Mouse (Mus musculus) embryonic facial prominence, embryonic 14.5 days (tissue): ENCODE results near the gene 1700001C02Rik. TPM values are rescaled to one million over a fixed set of nuclear protein-coding genes. Genes with fewer than 3 reads are reported as not detected.

Experiments used
- ATAC-seq: fragments of 200-750 bp; cut with Nextera tagmentation; 2 replicates; pipeline ENCODE4 v1.8.0; 2017; ENCODE audit warnings: low read depth, moderate number of reproducible peaks, moderate TSS enrichment
- DNase-seq: peaks from one replicate; pipeline ENCODE4 v3.0.0-alpha.2; 2015; ENCODE audit warnings: low spot score
- H3K27ac ChIP-seq: fragments of 300-500 bp; sonication (generic); replicated peaks from 2 replicates; pipeline ENCODE4 v1.5.1; 2014; ENCODE audit warnings: low read depth, mild to moderate bottlenecking, low read length, moderate library complexity
- H3K27me3 ChIP-seq: fragments of 300-500 bp; sonication (generic); replicated peaks from 2 replicates; pipeline ENCODE4 v1.6.1; 2014; ENCODE audit warnings: low read length; ENCODE audit not compliant: control insufficient read depth, insufficient read depth
- H3K36me3 ChIP-seq: fragments of 300-500 bp; sonication (generic); 2 replicates; pipeline ENCODE4 v1.6.1; 2014; ENCODE audit warnings: low read length, mixed read lengths; ENCODE audit not compliant: control insufficient read depth, insufficient read depth
- H3K4me1 ChIP-seq: fragments of 300-500 bp; sonication (generic); 2 replicates; pipeline ENCODE4 v1.6.1; 2014; ENCODE audit warnings: antibody characterized with exemption, low read length; ENCODE audit not compliant: control insufficient read depth, insufficient read depth
- H3K4me2 ChIP-seq: fragments of 300-500 bp; sonication (generic); 2 replicates; pipeline ENCODE4 v1.6.1; 2014; ENCODE audit warnings: low read depth, mild to moderate bottlenecking, low read length, moderate library complexity, mixed read lengths
- H3K4me3 ChIP-seq: fragments of 300-500 bp; sonication (generic); 2 replicates; pipeline ENCODE4 v1.5.1; 2014; ENCODE audit warnings: low read depth, mild to moderate bottlenecking, low read length
- H3K9ac ChIP-seq: fragments of 300-500 bp; sonication (generic); 2 replicates; pipeline ENCODE4 v1.6.1; 2014; ENCODE audit warnings: low read depth, mild to moderate bottlenecking, low read length, moderate library complexity, mixed read lengths
- H3K9me3 ChIP-seq: fragments of 300-500 bp; sonication (generic); 2 replicates; pipeline ENCODE4 v1.6.1; 2016; ENCODE audit warnings: low read length; ENCODE audit not compliant: control insufficient read depth
- WGBS: fragments of 180-500 bp; shearing (Covaris S2); extraction: QIAGEN DNeasy Blood & Tissue Kit; methylation state at CpG from one replicate; pipeline ENCODE4 v1.1.7; 2014; 5-methylcytosine and 5-hydroxymethylcytosine counted together
- polyA plus RNA-seq: library from polyadenylated mRNA; unstranded; fragments of >200 nt; fragmentation: Nextera tagmentation; extraction: Ambion mirVana; gene quantifications from 2 replicates; pipeline ENCODE4 v1.2.1, GENCODE M21; 2014

Gene 1700001C02Rik
- polyA plus RNA-seq, 1 experiment from 2014 or later = 5.9 TPM

DNA sequence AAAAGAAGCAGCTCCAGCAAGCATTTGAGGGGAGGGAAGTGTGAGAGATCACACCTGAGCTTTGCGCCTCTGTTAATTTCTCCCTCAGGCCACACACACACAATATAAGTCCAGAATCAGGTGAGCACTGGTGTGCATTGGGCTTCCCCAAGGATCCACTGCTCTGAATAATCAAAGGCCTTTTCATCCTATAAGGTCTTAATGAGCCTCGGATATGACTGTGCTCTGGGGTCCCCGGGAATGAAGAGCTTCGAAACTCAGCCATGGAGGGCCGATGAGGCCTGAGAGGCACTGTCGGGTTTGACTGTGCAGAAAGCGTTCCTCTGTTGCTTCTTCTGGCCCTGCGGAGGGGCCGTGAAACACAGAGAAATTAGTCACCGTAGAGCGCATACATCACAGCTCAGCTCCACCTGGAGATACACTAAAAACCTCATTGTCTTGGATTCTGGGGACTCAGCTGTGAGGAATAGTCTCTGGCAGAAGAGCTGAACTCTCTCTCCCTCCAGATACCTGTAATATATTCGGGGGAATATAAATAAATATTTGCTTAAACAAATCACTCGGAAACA is 21.4 kb upstream of the 1700001C02Rik start:
- H3K4me1 ChIP-seq = no peaks in the 10 kb centered on the region
- WGBS = 77% methylated on average over 13 of the region's 13 CpGs
- no peaks in the 10 kb centered on the region for H3K9me3 ChIP-seq
- H3K36me3 ChIP-seq = no peaks in the 10 kb centered on the region
- no peak for ATAC-seq
- no peak for DNase-seq
- H3K4me2 ChIP-seq = no peak overlapping the region
- H3K27me3 ChIP-seq = no peaks in the 10 kb centered on the region
- no peak overlapping the region for H3K27ac ChIP-seq
- no peak overlapping the region for H3K9ac ChIP-seq
- H3K4me3 ChIP-seq = no peak overlapping the region

DNA sequence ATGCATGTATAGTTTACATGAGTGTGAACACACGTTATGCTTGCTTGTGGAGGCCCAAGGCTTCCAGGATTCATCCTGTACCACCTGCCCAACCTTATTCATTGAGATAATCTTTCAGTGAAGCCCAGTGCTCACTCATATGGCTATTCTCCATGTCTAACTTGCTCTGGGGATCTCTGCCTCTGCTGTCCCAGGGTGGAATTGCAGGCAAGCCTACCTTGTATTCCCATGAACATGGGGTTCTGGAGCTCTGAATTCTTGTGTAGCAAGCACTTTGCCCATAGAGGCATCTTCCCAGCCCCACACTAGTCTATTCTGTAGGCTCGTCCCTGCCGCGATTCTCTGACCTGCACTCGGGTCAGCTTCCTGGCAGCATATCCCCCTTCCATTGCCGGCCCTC is 9.8 kb upstream of the 1700001C02Rik start:
- H3K36me3 ChIP-seq = no peaks in the 10 kb centered on the region
- no peak overlapping the region for H3K27ac ChIP-seq
- H3K9ac ChIP-seq = no peak overlapping the region
- H3K4me3 ChIP-seq = no peak overlapping the region
- H3K4me1 ChIP-seq = peaks cover 4% of the 10 kb centered on the region; the same call in 1 of the 2 replicates
- no peaks in the 10 kb centered on the region for H3K9me3 ChIP-seq
- no peaks in the 10 kb centered on the region for H3K27me3 ChIP-seq
- ATAC-seq (no peak), DNase-seq (no peak)
- H3K4me2 ChIP-seq = no peak overlapping the region
- 56% methylated on average over 6 of the region's 6 CpGs for WGBS

DNA sequence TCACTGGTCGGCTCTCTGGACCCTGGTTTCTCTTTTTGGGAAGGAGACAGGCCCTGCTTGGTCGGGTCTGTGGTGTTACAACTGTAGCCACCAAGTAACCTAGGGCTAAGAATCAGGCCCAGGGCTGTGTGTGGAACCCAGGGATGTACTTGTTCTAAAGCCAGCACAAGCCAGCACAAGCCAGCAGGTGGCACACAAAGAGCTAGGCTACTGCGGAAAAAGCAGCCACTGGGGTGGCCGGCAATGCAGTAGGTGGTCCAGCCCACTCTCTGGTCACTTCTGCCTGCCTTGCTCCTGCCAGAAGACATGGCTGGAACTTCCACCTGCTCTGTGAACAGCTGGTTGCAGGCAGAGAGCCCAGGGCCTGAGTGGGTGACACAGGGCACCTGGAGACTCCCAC is 5.7 kb upstream of the 1700001C02Rik start:
- no peak overlapping the region for H3K4me3 ChIP-seq
- H3K9me3 ChIP-seq = no peaks in the 10 kb centered on the region
- no peak overlapping the region for H3K4me2 ChIP-seq
- ATAC-seq (no peak), DNase-seq (peak; percentile 13)
- no peaks in the 10 kb centered on the region for H3K36me3 ChIP-seq
- WGBS = 51% methylated on average over 4 of the region's 4 CpGs
- peaks cover 5% of the 10 kb centered on the region for H3K27me3 ChIP-seq
- peaks cover 11% of the 10 kb centered on the region for H3K4me1 ChIP-seq
- H3K9ac ChIP-seq = no peak overlapping the region
- H3K27ac ChIP-seq = no peak overlapping the region

DNA sequence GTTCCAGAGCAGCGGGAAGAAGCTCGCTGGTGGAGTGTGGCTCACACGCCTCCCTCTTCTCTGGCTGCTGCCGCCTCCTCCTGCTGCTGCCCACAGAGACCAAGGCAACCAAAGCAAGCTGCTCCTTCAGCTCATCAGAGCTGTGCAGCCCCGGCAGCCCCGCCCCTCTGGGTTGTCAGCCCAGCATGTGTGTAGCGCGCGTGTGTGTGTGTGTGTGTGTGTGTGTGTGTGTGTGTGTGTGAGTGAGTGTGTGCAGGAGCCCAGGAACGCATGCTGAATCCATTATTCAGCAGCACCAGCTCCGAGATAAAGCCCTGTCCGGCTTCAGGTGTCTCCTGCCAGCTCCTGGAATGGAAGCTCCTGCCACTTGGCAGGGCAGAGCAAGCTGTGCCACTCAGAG is 4.0 kb upstream of the 1700001C02Rik start, which contains the start of gene Otof:
Gene Otof, minus strand, starts transcription at position 112 of the 400 bp plus-strand sequence.
- H3K4me3 ChIP-seq = no peak within 1 kb of the TSS
- H3K9ac ChIP-seq = no peak within 1 kb of the TSS
- no peaks in the 10 kb centered on the region for H3K9me3 ChIP-seq
- peaks cover 21% of the 10 kb centered on the region for H3K27me3 ChIP-seq
- H3K4me1 ChIP-seq = peaks cover 23% of the 10 kb centered on the region
- peak within 1 kb of the TSS; percentile 32; the same call in 1 of the 2 replicates for H3K4me2 ChIP-seq
- no peak within 1 kb of the TSS for H3K27ac ChIP-seq
- H3K36me3 ChIP-seq = no peaks in the 10 kb centered on the region
- WGBS = 3% methylated on average over 10 of the region's 12 CpGs
- ATAC-seq (peak; percentile 77), DNase-seq (peak; percentile 78)

DNA sequence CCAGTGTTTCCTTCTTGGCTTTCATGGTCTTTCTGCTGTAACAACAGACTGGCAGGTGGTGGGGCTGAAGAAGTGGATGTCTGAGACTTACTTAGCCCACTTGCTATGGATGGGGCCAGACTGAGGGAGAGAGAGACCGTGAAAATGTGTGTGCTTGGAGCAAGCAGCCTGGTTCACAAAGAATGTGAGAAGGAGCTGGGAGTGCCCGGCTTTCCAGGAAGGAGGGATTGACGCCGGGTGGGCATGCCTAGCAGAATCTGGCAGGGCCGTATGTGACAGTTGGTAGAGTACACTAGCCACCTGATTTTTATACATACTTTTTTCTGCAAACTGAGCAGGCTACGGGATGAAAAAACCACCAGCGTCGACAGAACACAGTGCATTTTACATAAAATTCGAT is 468 bp downstream of the 1700001C02Rik start:
- peaks cover 23% of the 10 kb centered on the region for H3K27me3 ChIP-seq
- ATAC-seq (0 out of 2 replicates have a peak, but pooled peaks have one; percentile 6), DNase-seq (peak; percentile 26)
- H3K4me1 ChIP-seq = peaks cover 19% of the 10 kb centered on the region
- no peak overlapping the region for H3K27ac ChIP-seq
- H3K9ac ChIP-seq = peak overlapping the region; percentile 10; the same call in 1 of the 2 replicates
- H3K4me3 ChIP-seq = peak overlapping the region; percentile 4; the same call in 1 of the 2 replicates
- no peaks in the 10 kb centered on the region for H3K36me3 ChIP-seq
- H3K9me3 ChIP-seq = no peaks in the 10 kb centered on the region
- H3K4me2 ChIP-seq = peak overlapping the region; percentile 43
- WGBS = 32% methylated on average over 9 of the region's 9 CpGs

DNA sequence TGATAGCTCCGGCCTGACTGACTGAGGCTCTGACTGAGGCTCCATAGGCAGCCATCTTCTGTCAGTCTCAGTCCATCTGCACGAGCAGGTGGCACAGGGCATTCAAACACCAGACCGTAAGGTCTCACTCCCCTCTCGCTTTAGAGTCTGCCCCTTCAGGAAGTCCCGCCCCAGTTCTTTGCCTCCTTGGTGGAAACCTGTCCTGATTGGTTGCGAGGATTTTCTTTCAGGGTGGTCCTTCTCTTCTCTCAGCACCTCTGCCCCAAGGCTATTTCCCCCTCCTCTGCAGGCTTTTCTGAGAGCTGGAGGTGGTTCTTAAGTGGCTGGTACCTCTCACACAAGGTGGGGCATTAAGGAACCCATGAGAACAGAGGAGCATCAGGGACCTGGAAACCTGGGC is 4.6 kb downstream of the 1700001C02Rik start:
- no peak overlapping the region for H3K4me2 ChIP-seq
- WGBS = 46% methylated on average over 6 of the region's 6 CpGs
- ATAC-seq (no peak), DNase-seq (no peak)
- H3K36me3 ChIP-seq = no peaks in the 10 kb centered on the region
- H3K27me3 ChIP-seq = peaks cover 16% of the 10 kb centered on the region
- H3K9ac ChIP-seq = no peak overlapping the region
- peaks cover 12% of the 10 kb centered on the region for H3K4me1 ChIP-seq
- H3K9me3 ChIP-seq = no peaks in the 10 kb centered on the region
- H3K4me3 ChIP-seq = no peak overlapping the region
- H3K27ac ChIP-seq = no peak overlapping the region

DNA sequence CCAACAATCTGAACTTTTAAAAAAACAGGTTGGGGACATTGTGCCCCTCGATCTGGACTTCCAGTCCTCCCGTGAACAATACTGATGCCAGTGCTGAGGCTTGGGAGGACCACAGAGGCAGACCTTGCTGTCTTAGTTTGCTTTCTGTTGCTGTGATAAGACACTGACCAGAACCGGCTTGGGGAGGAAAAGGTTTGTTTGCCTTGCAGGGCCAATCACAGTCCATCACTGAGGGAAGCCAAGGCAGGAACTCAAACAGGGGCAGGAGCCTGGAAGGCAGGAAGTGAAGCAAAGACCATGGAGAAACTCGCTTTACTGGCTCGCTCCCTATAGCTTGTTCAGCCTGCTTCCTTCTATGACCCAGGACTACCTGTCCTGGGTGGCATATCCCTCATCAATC is 6.3 kb downstream of the 1700001C02Rik start:
- WGBS = 59% methylated on average over 5 of the region's 5 CpGs
- Histone ChIP-seq H3K4me1 (no peaks in the 10 kb centered on the region), H3K9ac (no peak overlapping the region), H3K4me3 (no peak overlapping the region), H3K27me3 (no peaks in the 10 kb centered on the region), H3K27ac (no peak overlapping the region), H3K9me3 (no peaks in the 10 kb centered on the region), H3K4me2 (no peak overlapping the region), H3K36me3 (no peaks in the 10 kb centered on the region)
- no peak for ATAC-seq
- DNase-seq = no peak

DNA sequence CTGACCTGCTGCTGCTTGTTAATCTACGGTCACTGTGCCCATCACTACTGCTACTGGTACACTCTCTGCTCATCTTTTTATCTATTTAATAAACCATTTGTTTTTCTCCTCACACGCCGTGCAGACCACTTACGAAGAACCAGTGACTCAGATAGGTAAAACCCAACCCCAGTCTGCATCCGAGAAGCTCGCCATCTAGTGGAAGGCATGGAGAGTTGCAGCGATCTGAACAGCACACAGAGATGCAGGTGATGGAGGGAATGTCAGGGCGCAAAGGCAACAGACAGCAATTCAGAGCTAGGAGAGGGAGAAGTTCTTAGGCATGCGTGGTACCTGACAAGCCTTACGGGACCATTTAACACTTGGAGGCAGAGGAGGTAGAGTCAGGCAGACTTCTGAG is 10.7 kb downstream of the 1700001C02Rik start:
- Histone ChIP-seq H3K27ac (no peak overlapping the region), H3K4me2 (no peak overlapping the region), H3K4me3 (no peak overlapping the region), H3K27me3 (no peaks in the 10 kb centered on the region), H3K9me3 (no peaks in the 10 kb centered on the region), H3K9ac (no peak overlapping the region), H3K36me3 (no peaks in the 10 kb centered on the region), H3K4me1 (no peaks in the 10 kb centered on the region)
- 42% methylated on average over 10 of the region's 10 CpGs for WGBS
- ATAC-seq = no peak
- no peak for DNase-seq

DNA sequence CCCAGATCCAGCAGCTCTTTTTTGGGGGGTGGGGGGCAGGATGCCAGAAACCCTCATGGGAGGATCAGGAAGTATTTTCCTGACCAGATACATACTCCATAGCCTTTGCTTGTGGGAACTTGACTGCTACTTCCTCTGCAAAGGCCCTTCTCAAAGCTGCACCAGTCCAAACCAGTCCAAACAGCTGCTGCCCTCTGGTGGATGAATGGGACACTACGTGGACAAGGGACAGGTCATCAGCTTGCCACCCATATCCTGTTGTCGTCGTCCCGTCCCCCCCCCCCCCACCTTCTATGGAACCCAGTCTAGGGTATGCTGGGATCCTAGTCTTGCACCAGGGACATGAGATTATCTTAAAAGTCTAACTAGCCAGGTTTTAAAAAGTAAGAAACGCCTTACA is 16.5 kb downstream of the 1700001C02Rik start:
- Histone ChIP-seq H3K36me3 (no peaks in the 10 kb centered on the region), H3K9ac (no peak overlapping the region), H3K4me2 (no peak overlapping the region), H3K4me1 (no peaks in the 10 kb centered on the region), H3K27ac (no peak overlapping the region), H3K9me3 (no peaks in the 10 kb centered on the region), H3K27me3 (no peaks in the 10 kb centered on the region), H3K4me3 (no peak overlapping the region)
- peak; percentile 67 for ATAC-seq
- 16% methylated on average over 5 of the region's 5 CpGs for WGBS
- peak; percentile 67 for DNase-seq
